Comparison of ENCODE assay signal across 8 mouse cellular contexts in the genomic region with DNA sequence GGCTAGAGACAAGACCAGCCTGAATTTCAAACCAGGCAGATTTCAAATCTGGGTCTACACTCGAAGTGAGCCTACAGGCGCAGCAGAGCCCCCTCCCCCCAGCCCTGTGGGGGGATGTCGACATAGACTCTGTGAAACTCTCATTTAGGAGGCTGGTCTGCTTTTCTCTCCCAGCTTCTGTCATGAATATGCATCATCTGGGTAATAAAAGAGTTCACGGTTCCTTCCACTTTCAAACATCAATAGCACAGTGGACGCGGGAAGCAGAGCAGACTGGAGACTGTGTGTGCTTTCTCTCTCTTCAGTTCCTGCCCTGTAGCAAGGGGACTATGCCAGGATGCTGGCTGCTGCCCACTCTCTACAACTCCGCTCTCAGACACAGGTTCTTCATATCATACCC. TPM values are rescaled to one million over a fixed set of nuclear protein-coding genes. Genes with fewer than 3 reads are reported as not detected.
DNase-seq lines count a peak whose midpoint lies in the region; ATAC-seq lines count a peak whose summit lies in the region.
"Had no signal": no experiment of that assay in that cellular context is flagged by ENCODE, and none has a peak within 500 bp of the region (broad histone marks: within the 10 kb centered on the region; RNA-seq: fewer than 3 reads in every experiment).

No protein-coding gene starts in this region.

- peak overlapping the region; percentile 95 for H3K27ac ChIP-seq in forebrain, embryonic 16.5 days (ENCODE audit: low read length)
- peak overlapping the region; percentile 85 for H3K27ac ChIP-seq in midbrain, embryonic 14.5 days (replicated peaks; ENCODE audit: low read depth, low read length)

- ATAC-seq in forebrain, embryonic 16.5 days, result peak; percentile 83
- peak; percentile 53; the same call in 1 of the 2 replicates for ATAC-seq in midbrain, embryonic 14.5 days (ENCODE audit: low FRiP score, low TSS enrichment)

- peak overlapping the region; percentile 27 for H3K4me2 ChIP-seq in forebrain, embryonic 16.5 days (ENCODE audit: low read length)
- peak overlapping the region; percentile 37 for H3K4me2 ChIP-seq in midbrain, embryonic 14.5 days (ENCODE audit: low read length)

- peak overlapping the region; percentile 37; the same call in 1 of the 2 replicates for H3K9ac ChIP-seq in forebrain, embryonic 16.5 days (replicated peaks; ENCODE audit: low read depth, low read length)
- no peak overlapping the region; the same call in 1 of the 2 replicates for H3K9ac ChIP-seq in midbrain, embryonic 14.5 days (replicated peaks; ENCODE audit: low read length)

- H3K27me3 ChIP-seq in forebrain, embryonic 16.5 days (replicated peaks; ENCODE audit: control insufficient read depth, insufficient read depth, low read length), result no peaks in the 10 kb centered on the region
- no peaks in the 10 kb centered on the region for H3K27me3 ChIP-seq in midbrain, embryonic 14.5 days (ENCODE audit: control insufficient read depth, insufficient read depth, low read length)

- no peaks in the 10 kb centered on the region for H3K36me3 ChIP-seq in forebrain, embryonic 16.5 days (ENCODE audit: control insufficient read depth, insufficient read depth)
- H3K36me3 ChIP-seq in midbrain, embryonic 14.5 days (ENCODE audit: control insufficient read depth, insufficient read depth, low read length), result peaks cover 23% of the 10 kb centered on the region

- peak; percentile 22 to 56 for DNase-seq in layer of hippocampus, adult 8-10 months (ENCODE audit: low spot score in 2 of 2)
- DNase-seq in layer of hippocampus, adult 9-10 months (ENCODE audit: low spot score), result no peak
- peak; percentile 75 for DNase-seq in embryo, embryonic 10.5 days (ENCODE audit: low spot score)
- DNase-seq in midbrain, embryonic 14.5 days, result peak; percentile 84
- no peak for DNase-seq in urinary bladder, adult 18-20 months (ENCODE audit: low spot score in 2 of 2)
- no peak for DNase-seq in layer of hippocampus, postnatal 25 days (ENCODE audit: extremely low spot score in 1 of 2, low spot score in 1 of 2)
- DNase-seq: cerebellum, adult 11 months had no signal

- H3K4me3 ChIP-seq in forebrain, embryonic 16.5 days (replicated peaks; ENCODE audit: low read length), result no peak overlapping the region; the same call in 1 of the 2 replicates
- H3K4me3 ChIP-seq in midbrain, embryonic 14.5 days (replicated peaks; ENCODE audit: low read depth, low read length), result no peak overlapping the region

- no peaks in the 10 kb centered on the region for H3K9me3 ChIP-seq in forebrain, embryonic 16.5 days (ENCODE audit: control insufficient read depth, low read length)
- H3K9me3 ChIP-seq in midbrain, embryonic 14.5 days (ENCODE audit: control insufficient read depth, low read length), result no peaks in the 10 kb centered on the region

- H3K4me1 ChIP-seq in forebrain, embryonic 16.5 days (replicated peaks; ENCODE audit: control insufficient read depth, insufficient read depth, low read length), result peaks cover 81% of the 10 kb centered on the region
- peaks cover 78% of the 10 kb centered on the region for H3K4me1 ChIP-seq in midbrain, embryonic 14.5 days (ENCODE audit: control insufficient read depth, insufficient read depth, low read length)

- 5% methylated on average over 7 of the region's 7 CpGs for WGBS in forebrain, embryonic 16.5 days
- WGBS in midbrain, embryonic 14.5 days, result 6% methylated on average over 7 of the region's 7 CpGs

RNA-seq across cellular contexts. Expression of gene Notch1, which starts 30.8 kb away (rescaled TPM):
- 10 to 100 TPM; 31.0 to 36.2 (median 34.2) TPM for total RNA-seq in layer of hippocampus, adult 8-10 months (2022)
- 20.2 and 23.6 TPM in 2 replicates for polyA plus RNA-seq in forebrain, embryonic 16.5 days (2015; fragmentation: Nextera tagmentation; extraction: Ambion mirVana)
- 22.0 and 33.9 TPM in 2 replicates for polyA plus RNA-seq in midbrain, embryonic 14.5 days (2014; fragmentation: Nextera tagmentation; extraction: Ambion mirVana)
- total RNA-seq in layer of hippocampus, postnatal 25 days (2021), result 10 to 100 TPM; 31.4 to 38.0 TPM

RNA-seq across cellular contexts. Expression of gene Sec16a, which starts 40.7 kb away (rescaled TPM):
- 10 to 100 TPM; 48.2 to 56.5 (median 54.5) TPM for total RNA-seq in layer of hippocampus, adult 8-10 months (2022)
- polyA plus RNA-seq in forebrain, embryonic 16.5 days (2015; fragmentation: Nextera tagmentation; extraction: Ambion mirVana), result 21.5 and 23.1 TPM in 2 replicates
- polyA plus RNA-seq in midbrain, embryonic 14.5 days (2014; fragmentation: Nextera tagmentation; extraction: Ambion mirVana), result 24.3 and 32.4 TPM in 2 replicates
- total RNA-seq in layer of hippocampus, postnatal 25 days (2021), result 10 to 100 TPM; 46.4 to 48.1 TPM

Comparison
In these comparisons a context has a peak if more than half of its experiments do, and no peak if none do; other contexts are left out.
1. DNase-seq: peak in layer of hippocampus, adult 8-10 months (2 of 2), embryo, embryonic 10.5 days (single experiment) and midbrain, embryonic 14.5 days (single experiment); none in layer of hippocampus, adult 9-10 months (single experiment), urinary bladder, adult 18-20 months (0 of 2) and layer of hippocampus, postnatal 25 days (0 of 2).